Mouse (Mus musculus) CD4-positive helper T cell, adult 2 months (primary cell): ENCODE results near the gene Tas2r110.

Experiments used
- DNase-seq: peaks from one replicate; pipeline ENCODE4 v3.0.0-alpha.2; 2012; ENCODE audit warnings: low read depth, missing footprints, low spot score

Tas2r110 gene

DNA sequence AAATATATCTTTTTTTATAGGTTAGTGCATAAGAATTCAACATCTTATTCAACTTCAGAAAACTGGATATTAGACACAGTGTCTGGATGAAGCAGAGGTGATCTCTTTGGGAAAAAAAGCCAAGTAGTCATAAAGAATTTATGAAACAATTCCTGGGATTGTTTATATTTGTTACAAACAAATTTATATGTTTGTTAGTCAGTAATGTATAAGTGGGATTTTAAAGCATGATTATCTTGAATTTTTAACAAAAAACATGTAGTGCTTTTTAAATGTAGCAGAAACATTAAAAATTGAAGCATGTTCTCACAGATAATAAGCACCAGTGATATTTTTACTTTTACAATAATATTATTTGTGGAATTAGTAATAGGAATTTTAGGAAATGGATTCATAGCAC, at the start of gene Tas2r110:
Tas2r110 (plus strand) TSS at position 301 of the 400 bp plus-strand sequence.
- DNase-seq, result no peak

DNA sequence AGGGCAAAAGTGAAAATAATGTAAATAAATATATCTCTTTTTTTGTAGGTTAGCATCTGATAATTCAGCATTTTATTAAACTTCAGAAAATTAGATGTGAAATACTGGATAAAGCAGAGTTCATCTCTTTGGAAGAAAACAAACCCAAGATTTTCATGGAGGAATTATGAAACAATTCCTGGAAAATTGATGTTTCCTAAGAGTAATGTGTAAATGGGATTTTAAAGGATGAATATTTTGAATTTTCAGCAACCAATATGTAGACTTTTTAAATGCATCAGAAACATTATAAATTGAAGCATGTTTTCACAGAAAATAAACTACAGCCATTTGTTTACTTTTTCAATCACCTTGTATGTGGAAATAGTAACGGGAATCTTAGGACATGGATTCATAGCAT, 21.0 kb upstream of the Tas2r110 start, which contains the start of gene Tas2r123:
Tas2r123 (plus strand) TSS at position 301 of the 400 bp plus-strand sequence.
- DNase-seq, result no peak

DNA sequence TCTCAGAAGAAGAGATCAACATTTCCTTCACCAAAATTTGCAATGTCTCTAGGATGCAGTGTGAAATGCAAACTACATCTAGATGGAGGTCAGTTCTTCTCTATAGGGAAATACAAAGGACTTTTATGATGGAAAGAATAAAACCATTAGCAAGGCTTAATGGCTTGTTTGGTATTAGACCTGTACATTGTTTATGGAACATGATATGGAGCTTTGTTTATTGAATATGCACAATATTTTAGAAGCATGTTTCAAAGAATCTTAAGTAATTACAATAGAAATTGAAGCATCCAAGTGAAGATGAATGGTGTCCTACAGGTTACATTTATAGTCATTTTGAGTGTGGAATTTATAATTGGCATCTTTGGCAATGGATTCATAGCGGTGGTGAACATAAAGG, 12.7 kb upstream of the Tas2r110 start, which contains the start of gene Tas2r116:
Tas2r116 (plus strand) TSS at position 301 of the 400 bp plus-strand sequence.
- no peak for DNase-seq

DNA sequence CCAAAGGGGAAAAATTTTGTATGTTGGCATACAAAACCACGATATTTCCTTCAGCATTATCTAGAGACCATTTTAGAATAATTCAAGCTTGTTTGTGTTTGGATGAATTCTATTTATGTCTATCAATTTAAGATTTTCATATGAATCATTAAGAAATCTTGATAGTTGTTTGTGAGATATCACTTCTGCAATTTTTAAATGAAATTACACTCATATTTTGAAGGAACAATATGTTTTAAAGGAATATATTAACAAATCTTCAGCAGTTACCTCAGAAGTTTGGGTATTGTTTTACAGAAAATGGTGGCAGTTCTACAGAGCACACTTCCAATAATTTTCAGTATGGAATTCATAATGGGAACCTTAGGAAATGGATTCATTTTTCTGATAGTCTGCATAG, 24.9 kb downstream of the Tas2r110 start, which contains the start of gene Tas2r113:
Tas2r113 (plus strand) TSS at position 301 of the 400 bp plus-strand sequence.
- DNase-seq, result no peak

DNA sequence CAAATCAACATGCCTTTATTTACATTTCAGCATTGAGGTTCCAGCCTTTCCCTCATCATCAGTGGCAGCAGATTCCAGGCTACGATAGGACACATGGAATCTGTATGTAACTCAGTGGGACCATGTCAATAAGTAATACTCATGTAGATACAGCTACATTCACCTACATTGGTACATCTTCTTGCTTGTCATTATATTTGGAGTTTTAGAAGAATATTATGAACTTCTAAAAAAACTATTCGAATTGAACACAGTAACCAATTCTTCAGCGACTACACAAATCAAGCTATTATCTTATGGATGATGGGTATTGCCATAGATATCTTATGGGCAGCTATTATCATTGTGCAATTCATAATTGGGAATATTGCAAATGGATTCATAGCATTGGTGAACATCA, 41.5 kb downstream of the Tas2r110 start, which contains the start of gene Tas2r125:
Tas2r125 (plus strand) TSS at position 301 of the 400 bp plus-strand sequence.
- no peak for DNase-seq
